Mouse (Mus musculus): ENCODE measurements at regions not wholly inside any gene's neighbourhood (a gene's known extent, or its start where the extent isn't known, plus 50 kb on each side); places are given as distances from the start of the nearest gene placed in this dataset.
"Not testable (repeated sequence)": the region's sequence is repeated elsewhere in the genome, so short reads cannot be mapped to it uniquely, and the experiment has no call there.

DNA sequence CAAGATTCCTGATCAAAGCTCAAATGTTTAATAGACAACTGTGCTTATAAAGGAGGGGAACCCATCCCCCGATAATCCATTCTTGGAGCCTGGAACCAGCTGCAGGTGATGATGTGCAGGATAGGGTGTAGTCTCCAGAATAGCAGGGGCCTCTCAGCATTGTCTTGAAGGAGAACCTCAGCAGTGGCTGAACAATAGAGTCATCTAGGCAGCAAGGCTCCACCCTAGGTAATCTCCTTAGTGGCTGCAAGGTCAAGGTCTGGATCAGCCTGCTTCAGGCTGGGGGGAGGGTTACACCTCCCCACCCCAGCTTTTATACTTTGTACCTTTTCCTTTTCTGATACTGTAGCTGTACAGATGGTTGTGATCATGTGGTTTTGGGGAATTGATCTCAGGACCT is 116.8 kb upstream of the Mettl4 start:
- DNase-seq = no peak

DNA sequence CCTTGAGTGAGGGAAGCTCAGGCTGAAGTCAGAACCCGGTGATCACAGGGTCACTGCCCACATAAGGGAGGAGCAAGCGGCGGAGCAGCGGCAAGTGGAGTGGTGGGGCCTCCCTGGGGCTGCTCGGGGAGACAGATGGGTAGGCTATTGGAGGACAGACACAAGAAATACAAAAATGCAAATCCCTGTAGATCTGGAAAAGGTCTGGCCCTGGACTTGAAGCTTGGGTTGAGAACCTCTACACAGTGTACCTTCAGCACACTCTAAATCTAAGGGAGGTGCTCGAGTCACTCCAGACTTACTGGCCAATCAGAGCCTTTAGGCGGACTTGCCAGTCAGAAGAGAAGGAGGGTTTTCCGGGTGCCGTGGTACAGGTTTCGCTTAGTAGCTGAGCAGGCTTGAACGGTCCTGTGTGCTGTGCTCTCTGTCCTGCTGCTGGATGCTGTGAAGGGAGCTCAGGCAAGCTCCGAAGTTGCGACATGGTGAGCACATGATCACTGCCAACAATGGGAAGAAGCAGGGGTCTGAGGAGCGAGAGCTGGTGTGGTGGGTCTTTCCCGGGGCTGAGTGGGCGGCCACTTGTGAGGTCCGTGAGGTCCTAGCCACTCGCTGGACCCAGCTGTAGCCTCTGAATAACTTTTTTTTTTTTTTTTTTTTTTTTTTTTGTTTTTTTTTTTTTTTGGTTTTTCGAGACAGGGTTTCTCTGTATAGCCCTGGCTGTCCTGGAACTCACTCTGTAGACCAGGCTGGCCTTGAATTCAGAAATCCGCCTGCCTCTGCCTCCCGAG is 114.9 kb upstream of the Mettl4 start:
- peak; percentile 51 to 64 for DNase-seq

DNA sequence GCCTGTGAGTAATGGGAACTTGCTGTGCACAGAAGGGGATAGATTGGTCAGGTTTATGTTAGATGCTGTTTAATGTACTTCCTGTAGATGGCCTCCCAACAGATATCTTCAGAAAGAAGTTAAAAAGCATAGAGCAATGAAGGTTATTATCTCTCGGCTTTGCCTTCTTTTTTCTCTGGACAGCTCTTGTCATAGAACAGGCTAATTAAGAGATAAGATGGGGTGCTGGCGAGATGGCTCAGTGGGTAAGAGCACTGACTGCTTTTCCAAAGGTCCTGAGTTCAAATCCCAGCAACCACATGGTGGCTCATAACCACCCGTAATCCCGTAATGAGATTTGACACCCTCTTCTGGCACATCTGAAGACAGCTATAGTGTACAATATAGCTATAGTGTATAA is 104.9 kb upstream of the Mettl4 start:
- DNase-seq = not testable (repeated sequence)

DNA sequence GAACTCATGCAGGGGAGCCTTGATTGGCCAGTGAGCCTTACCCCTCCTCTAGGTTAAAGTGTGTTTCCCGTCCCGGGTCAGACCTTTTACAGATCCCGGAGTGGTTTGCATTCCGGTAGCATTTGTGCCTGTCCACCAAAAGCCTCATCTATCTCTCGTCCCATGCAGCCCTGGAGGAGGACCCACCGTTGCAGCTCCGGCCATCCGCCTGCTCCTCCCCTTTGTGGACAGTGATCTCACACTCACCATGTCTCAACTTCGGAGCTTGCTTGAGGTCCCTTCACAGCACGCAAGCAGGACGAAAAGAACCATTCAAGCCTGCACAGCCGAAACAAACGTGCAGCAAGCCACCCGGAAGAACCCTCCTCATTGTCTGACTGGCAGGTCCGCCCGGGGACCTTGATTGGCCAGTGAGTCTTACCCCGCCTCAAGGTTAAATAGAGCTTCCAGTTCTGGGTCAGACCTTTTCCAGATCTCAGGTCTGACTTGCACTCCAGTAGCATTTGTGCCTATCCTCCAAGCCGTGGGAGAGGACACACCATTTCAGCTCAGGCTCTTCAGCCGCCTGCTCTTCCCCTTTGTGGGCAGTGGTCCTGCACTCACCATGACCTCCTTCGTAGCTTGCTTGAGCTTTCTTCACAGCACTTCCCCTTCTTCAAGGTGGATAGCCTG is 84.8 kb upstream of the Mettl4 start:
- DNase-seq = peak; percentile 61 to 67

GRCm38 (mm10) chr17:94834067-94834445 is 84.2 kb upstream of the Mettl4 start:
- DNase-seq = not testable (repeated sequence)

DNA sequence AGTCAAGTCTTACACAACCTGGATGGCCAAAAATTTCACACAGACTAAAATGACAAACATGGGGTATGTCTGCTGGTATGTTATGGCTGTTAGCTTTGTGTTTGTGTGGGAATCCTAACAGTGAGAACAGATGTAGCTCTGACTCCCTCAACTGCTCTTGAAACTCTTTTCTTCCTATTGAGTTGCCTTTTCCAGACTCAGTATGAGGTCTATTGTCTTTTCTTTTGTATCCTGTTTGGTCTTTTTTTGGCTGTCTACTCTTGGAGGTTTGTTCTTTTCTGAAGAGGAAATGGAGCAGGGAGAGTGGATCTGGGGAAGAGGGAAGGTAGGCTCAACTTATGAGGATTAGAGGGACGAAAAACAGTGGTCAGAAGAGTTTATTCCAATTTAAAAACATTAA is 76.6 kb upstream of the Mettl4 start:
- DNase-seq = not testable (repeated sequence)

- no peak for DNase-seq
Observed at GRCm38 (mm10) chr17:94808758-94809157, 58.9 kb upstream of the Mettl4 start.

All from spleen, adult 18-20 months (tissue).